Mouse (Mus musculus): ENCODE measurements around the gene Spn.

DNA sequence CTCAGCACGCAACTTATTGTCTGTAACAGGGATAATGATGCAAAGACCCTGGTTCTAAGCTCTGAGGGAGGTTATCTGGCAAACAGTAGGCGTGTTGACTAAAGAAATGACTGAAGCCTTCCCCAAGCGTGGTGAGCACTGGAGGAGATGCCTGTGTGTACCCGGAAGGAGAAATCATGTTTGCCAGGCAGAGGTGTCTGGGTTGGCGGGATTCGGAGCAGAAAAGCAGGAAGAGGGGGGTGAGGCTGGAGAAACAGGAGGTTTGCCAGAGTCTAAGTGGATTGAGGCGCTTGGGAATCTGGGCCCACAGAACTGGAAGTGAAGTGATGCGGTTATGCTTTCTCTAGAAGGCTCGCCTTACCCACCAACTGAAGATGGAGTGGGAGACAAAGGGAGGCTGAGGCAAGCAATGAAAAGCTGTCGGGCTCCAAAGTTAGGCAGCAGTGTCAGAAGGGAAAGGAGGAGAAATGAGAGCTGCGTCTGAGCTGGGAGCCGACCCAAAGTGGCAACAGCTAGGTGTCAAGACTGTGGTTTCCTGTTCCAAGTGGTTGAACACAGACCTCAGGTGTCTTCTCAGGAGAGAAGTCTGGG is 25.3 kb downstream of the Spn start:
- no peak for TF ChIP-seq CTCF (IDR thresholded peaks at IDR 0.05; ENCODE audit: control insufficient read depth, insufficient read depth, low read length)
- TF ChIP-seq POLR2A (IDR thresholded peaks at IDR 0.05; ENCODE audit: borderline replicate concordance, control insufficient read depth, low read depth, low read length) = no peak
